Mouse (Mus musculus): ENCODE results near the gene Syt12. TPM values are rescaled to one million over a fixed set of nuclear protein-coding genes. Genes with fewer than 3 reads are reported as not detected.

Syt12 gene
- polyA plus RNA-seq, 1 experiment from 2014 or later = 0.41 TPM

DNA sequence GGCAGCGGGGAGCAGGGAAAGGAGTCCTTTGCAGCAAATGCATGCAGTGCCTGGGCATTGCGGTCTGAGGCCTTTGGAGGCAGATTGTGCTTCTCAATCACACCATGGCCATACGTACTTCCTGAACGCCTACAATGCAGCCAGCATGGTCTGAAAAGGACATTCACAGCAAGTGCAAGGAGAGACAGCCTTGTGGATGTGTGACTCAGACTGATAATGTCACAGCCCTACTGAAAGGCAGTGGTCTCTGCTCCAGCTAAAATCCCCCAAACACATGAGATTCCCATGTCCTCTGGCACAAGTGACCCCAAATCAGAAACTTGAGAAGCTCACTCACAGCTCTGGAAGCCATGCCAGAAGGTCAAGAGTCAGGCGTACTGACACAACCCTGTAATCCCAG, 18.6 kb upstream of the Syt12 start:
- no peak overlapping the region for H3K27ac ChIP-seq (ENCODE audit: low read length)
- 82% methylated on average over 5 of the region's 5 CpGs for WGBS
- H3K9me3 ChIP-seq (ENCODE audit: control insufficient read depth, low read depth, low read length) = no peaks in the 10 kb centered on the region
- no peak overlapping the region for H3K9ac ChIP-seq (replicated peaks; ENCODE audit: low read depth, low read length)
- peaks cover 4% of the 10 kb centered on the region; the same call in 1 of the 2 replicates for H3K4me1 ChIP-seq (ENCODE audit: control insufficient read depth, insufficient read depth, low read length)
- H3K4me3 ChIP-seq (ENCODE audit: low read depth, low read length) = no peak overlapping the region
- ATAC-seq (ENCODE audit: insufficient number of reproducible peaks, insufficient read depth, low FRiP score, low read depth) = no peak
- no peaks in the 10 kb centered on the region for H3K27me3 ChIP-seq (ENCODE audit: control insufficient read depth, insufficient read depth, low read length)
- no peak overlapping the region for H3K4me2 ChIP-seq (replicated peaks; ENCODE audit: low read depth, low read length)
- no peaks in the 10 kb centered on the region for H3K36me3 ChIP-seq (ENCODE audit: control insufficient read depth, insufficient read depth, low read length)

DNA sequence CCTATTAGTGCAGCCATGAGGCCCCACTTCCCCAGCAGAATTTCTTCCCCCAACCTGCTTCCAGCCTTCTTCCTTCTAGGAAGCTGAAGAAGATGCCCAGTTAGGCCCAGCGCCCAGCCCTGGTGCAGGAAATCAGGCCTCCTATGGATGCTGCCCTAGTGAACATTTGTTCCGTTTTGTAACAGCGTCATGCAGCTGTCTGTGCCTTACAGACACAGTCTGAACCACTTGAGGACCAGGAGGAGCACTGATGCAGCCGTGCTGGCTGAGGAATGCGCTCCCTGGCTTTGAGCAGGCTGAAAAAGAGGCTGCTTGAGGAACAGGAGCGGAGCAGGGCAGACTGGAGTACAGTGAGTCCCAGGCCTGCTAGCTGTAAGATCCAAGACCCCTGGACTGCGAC, 17.5 kb upstream of the Syt12 start:
- Histone ChIP-seq H3K9me3 (ENCODE audit: control insufficient read depth, low read depth, low read length) (no peaks in the 10 kb centered on the region), H3K4me2 (replicated peaks; ENCODE audit: low read depth, low read length) (no peak overlapping the region), H3K9ac (replicated peaks; ENCODE audit: low read depth, low read length) (no peak overlapping the region), H3K36me3 (ENCODE audit: control insufficient read depth, insufficient read depth, low read length) (no peaks in the 10 kb centered on the region), H3K4me1 (ENCODE audit: control insufficient read depth, insufficient read depth, low read length) (peaks cover 4% of the 10 kb centered on the region; the same call in 1 of the 2 replicates), H3K27me3 (ENCODE audit: control insufficient read depth, insufficient read depth, low read length) (no peaks in the 10 kb centered on the region), H3K27ac (ENCODE audit: low read length) (no peak overlapping the region), H3K4me3 (ENCODE audit: low read depth, low read length) (no peak overlapping the region)
- WGBS = 64% methylated on average over 7 of the region's 7 CpGs
- ATAC-seq (ENCODE audit: insufficient number of reproducible peaks, insufficient read depth, low FRiP score, low read depth) = no peak

- peaks cover 1% of the 10 kb centered on the region; the same call in 1 of the 2 replicates for H3K4me1 ChIP-seq (ENCODE audit: control insufficient read depth, insufficient read depth, low read length)
Observed at GRCm38 (mm10) chr19:4492526-4493296, 15.5 kb upstream of the Syt12 start.

GRCm38 (mm10) chr19:4491080-4491695, 13.9 kb upstream of the Syt12 start:
- H3K4me2 ChIP-seq (replicated peaks; ENCODE audit: low read depth, low read length) = no peak overlapping the region
- no peak overlapping the region for H3K4me3 ChIP-seq (ENCODE audit: low read depth, low read length)
- no peak for ATAC-seq (ENCODE audit: insufficient number of reproducible peaks, insufficient read depth, low FRiP score, low read depth)
- no peaks in the 10 kb centered on the region for H3K9me3 ChIP-seq (ENCODE audit: control insufficient read depth, low read depth, low read length)
- H3K4me1 ChIP-seq (ENCODE audit: control insufficient read depth, insufficient read depth, low read length) = no peaks in the 10 kb centered on the region
- H3K36me3 ChIP-seq (ENCODE audit: control insufficient read depth, insufficient read depth, low read length) = no peaks in the 10 kb centered on the region
- no peak overlapping the region for H3K9ac ChIP-seq (replicated peaks; ENCODE audit: low read depth, low read length)
- no peak overlapping the region for H3K27ac ChIP-seq (ENCODE audit: low read length)
- 66% methylated on average over 10 of the region's 10 CpGs for WGBS
- H3K27me3 ChIP-seq (ENCODE audit: control insufficient read depth, insufficient read depth, low read length) = no peaks in the 10 kb centered on the region

More at GRCm38 (mm10) chr19:4492526-4493296, 15.5 kb upstream of the Syt12 start:
- no peak overlapping the region for H3K9ac ChIP-seq (replicated peaks; ENCODE audit: low read depth, low read length)
- no peak for ATAC-seq (ENCODE audit: insufficient number of reproducible peaks, insufficient read depth, low FRiP score, low read depth)
- H3K27me3 ChIP-seq (ENCODE audit: control insufficient read depth, insufficient read depth, low read length) = no peaks in the 10 kb centered on the region
- H3K9me3 ChIP-seq (ENCODE audit: control insufficient read depth, low read depth, low read length) = no peaks in the 10 kb centered on the region
- WGBS = 53% methylated on average over 9 of the region's 9 CpGs
- H3K36me3 ChIP-seq (ENCODE audit: control insufficient read depth, insufficient read depth, low read length) = no peaks in the 10 kb centered on the region
- no peak overlapping the region for H3K4me3 ChIP-seq (ENCODE audit: low read depth, low read length)
- no peak overlapping the region for H3K27ac ChIP-seq (ENCODE audit: low read length)
- no peak overlapping the region for H3K4me2 ChIP-seq (replicated peaks; ENCODE audit: low read depth, low read length)

- H3K9me3 ChIP-seq (ENCODE audit: control insufficient read depth, low read depth, low read length) = no peaks in the 10 kb centered on the region
- H3K4me2 ChIP-seq (replicated peaks; ENCODE audit: low read depth, low read length) = no peak overlapping the region
- H3K4me3 ChIP-seq (ENCODE audit: low read depth, low read length) = no peak overlapping the region
- H3K4me1 ChIP-seq (ENCODE audit: control insufficient read depth, insufficient read depth, low read length) = no peaks in the 10 kb centered on the region
- H3K27me3 ChIP-seq (ENCODE audit: control insufficient read depth, insufficient read depth, low read length) = no peaks in the 10 kb centered on the region
- H3K36me3 ChIP-seq (ENCODE audit: control insufficient read depth, insufficient read depth, low read length) = no peaks in the 10 kb centered on the region
- no peak overlapping the region for H3K9ac ChIP-seq (replicated peaks; ENCODE audit: low read depth, low read length)
- no peak for ATAC-seq (ENCODE audit: insufficient number of reproducible peaks, insufficient read depth, low FRiP score, low read depth)
- no peak overlapping the region for H3K27ac ChIP-seq (ENCODE audit: low read length)
- WGBS = 76% methylated on average over 2 of the region's 2 CpGs
Observed at GRCm38 (mm10) chr19:4487877-4488276, 10.6 kb upstream of the Syt12 start.

DNA sequence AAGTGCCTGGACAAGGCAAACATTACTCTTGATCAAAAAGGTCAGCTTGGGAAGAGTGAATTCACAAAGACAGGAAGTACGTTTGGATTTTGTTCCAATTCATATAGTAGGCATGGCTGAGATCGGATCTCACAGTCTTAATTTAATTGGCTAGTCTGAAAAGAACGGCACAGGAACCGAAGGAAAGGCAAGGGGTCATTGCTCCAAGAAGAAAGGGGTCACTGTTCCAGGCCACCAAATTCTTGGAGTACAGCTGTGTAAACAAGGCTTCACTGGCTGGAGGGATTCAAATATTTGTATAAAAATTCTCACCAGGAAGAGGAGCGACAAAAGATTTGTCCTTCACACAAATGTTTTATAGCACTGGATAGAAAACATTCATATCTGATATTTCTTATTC, 7.8 kb upstream of the Syt12 start:
- Histone ChIP-seq H3K4me2 (replicated peaks; ENCODE audit: low read depth, low read length) (no peak overlapping the region), H3K9me3 (ENCODE audit: control insufficient read depth, low read depth, low read length) (no peaks in the 10 kb centered on the region), H3K27ac (ENCODE audit: low read length) (no peak overlapping the region), H3K4me1 (ENCODE audit: control insufficient read depth, insufficient read depth, low read length) (no peaks in the 10 kb centered on the region), H3K9ac (replicated peaks; ENCODE audit: low read depth, low read length) (no peak overlapping the region), H3K36me3 (ENCODE audit: control insufficient read depth, insufficient read depth, low read length) (no peaks in the 10 kb centered on the region), H3K4me3 (ENCODE audit: low read depth, low read length) (no peak overlapping the region), H3K27me3 (ENCODE audit: control insufficient read depth, insufficient read depth, low read length) (no peaks in the 10 kb centered on the region)
- WGBS = 22% methylated on average over 5 of the region's 5 CpGs
- ATAC-seq (ENCODE audit: insufficient number of reproducible peaks, insufficient read depth, low FRiP score, low read depth) = no peak

DNA sequence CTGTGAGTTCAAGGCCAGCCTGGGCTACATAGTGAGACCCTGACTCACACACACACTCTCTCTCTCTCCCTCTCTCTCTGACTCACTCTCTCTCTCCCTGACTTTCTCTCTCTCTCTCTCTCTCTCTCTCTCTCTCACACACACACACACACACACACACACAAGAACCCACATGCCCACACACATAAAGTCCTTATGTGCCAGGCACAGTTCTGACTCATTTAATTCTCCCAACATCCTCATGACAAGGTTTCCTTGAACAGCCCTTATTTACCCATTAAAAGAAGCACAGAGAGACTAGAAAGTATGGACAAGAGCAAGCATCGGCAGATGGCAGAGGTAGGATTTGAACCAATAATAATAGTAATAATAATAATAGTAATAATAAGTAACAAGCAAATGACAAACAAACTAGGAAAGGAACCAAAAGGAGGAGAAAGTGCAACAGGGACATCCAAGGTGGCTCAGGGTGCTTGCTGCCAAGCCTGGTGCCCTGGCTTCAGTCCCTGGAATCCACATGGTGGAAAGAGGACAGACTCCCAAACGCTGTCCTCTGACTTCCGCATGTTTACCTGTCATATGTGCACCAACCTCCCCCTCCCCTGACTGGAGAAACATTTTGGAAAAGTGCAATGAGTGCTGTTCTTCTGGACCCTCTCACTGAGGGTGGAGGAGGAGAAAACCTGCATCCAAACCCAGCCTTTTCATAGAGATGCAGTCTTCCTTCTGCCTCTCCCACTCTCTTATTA, 5.0 kb upstream of the Syt12 start:
- Histone ChIP-seq H3K9ac (replicated peaks; ENCODE audit: low read depth, low read length) (no peak overlapping the region), H3K27ac (ENCODE audit: low read length) (no peak overlapping the region), H3K36me3 (ENCODE audit: control insufficient read depth, insufficient read depth, low read length) (no peaks in the 10 kb centered on the region), H3K4me2 (replicated peaks; ENCODE audit: low read depth, low read length) (no peak overlapping the region), H3K9me3 (ENCODE audit: control insufficient read depth, low read depth, low read length) (no peaks in the 10 kb centered on the region), H3K27me3 (ENCODE audit: control insufficient read depth, insufficient read depth, low read length) (no peaks in the 10 kb centered on the region), H3K4me3 (ENCODE audit: low read depth, low read length) (no peak overlapping the region), H3K4me1 (ENCODE audit: control insufficient read depth, insufficient read depth, low read length) (no peaks in the 10 kb centered on the region)
- ATAC-seq (ENCODE audit: insufficient number of reproducible peaks, insufficient read depth, low FRiP score, low read depth) = no peak
- WGBS = 90% methylated on average over 3 of the region's 3 CpGs

DNA sequence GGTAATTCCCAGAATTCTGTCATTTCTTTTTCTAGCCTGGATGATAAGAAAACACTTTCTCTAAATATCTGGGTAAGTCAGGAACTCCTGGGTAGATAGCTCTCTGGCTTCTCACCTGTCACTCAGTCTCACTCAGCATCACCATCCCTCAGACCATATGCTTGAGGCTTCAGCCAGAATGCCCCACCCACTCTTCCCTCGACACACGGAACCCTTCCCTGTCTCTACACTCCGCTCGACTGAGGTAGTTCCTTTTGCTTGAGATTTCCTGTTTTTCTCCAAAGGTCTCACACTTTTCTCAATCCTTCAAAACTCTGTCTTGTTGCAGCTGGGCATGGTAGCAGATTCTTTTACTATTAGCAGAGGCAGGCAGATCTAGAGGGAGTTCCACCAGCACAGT, 4.1 kb upstream of the Syt12 start:
- H3K36me3 ChIP-seq (ENCODE audit: control insufficient read depth, insufficient read depth, low read length) = no peaks in the 10 kb centered on the region
- ATAC-seq (ENCODE audit: insufficient number of reproducible peaks, insufficient read depth, low FRiP score, low read depth) = no peak
- H3K4me1 ChIP-seq (ENCODE audit: control insufficient read depth, insufficient read depth, low read length) = 0 out of 2 replicates have a peak, but pooled peaks cover 1% of the 10 kb centered on the region
- no peak overlapping the region for H3K4me3 ChIP-seq (ENCODE audit: low read depth, low read length)
- no peak overlapping the region for H3K4me2 ChIP-seq (replicated peaks; ENCODE audit: low read depth, low read length)
- no peak overlapping the region for H3K27ac ChIP-seq (ENCODE audit: low read length)
- WGBS = 30% methylated on average over 4 of the region's 4 CpGs
- H3K9ac ChIP-seq (replicated peaks; ENCODE audit: low read depth, low read length) = no peak overlapping the region
- H3K27me3 ChIP-seq (ENCODE audit: control insufficient read depth, insufficient read depth, low read length) = no peaks in the 10 kb centered on the region
- no peaks in the 10 kb centered on the region for H3K9me3 ChIP-seq (ENCODE audit: control insufficient read depth, low read depth, low read length)

Data from stomach, embryonic 14.5 days (tissue).